Mouse (Mus musculus): ENCODE data around the gene Slc16a5.
"Not testable (repeated sequence)": the region's sequence is repeated elsewhere in the genome, so short reads cannot be mapped to it uniquely, and the experiment has no call there.

DNA sequence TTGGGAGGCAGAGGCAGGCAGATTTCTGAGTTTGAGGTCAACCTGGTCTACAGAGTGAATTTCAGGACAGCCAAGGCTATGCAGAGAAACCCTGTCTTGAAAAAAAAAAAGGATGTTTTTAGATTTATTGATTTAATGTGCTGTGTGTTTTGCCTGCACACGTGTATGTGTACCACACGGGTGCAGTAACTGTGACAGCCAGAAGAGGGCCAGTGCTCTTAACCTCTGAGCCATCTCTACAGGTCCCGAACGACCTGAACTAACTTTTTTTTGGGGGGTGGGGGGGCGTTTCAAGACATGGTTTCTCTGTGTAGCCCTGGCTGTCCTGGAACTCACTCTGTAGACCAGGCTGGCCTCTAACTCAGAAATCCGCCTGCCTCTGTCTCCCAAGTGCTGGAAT lies 7.5 kb upstream of the Slc16a5 start:
- TF ChIP-seq ZKSCAN1 (IDR thresholded peaks at IDR 0.05; ENCODE audit: low read depth, low read length); MYC (IDR thresholded peaks at IDR 0.05; ENCODE audit: low read depth, low read length); GATA1 (IDR thresholded peaks at IDR 0.05; ENCODE audit: low read depth, low read length); USF1 (IDR thresholded peaks at IDR 0.05; ENCODE audit: low read depth, low read length); UBTF (IDR thresholded peaks at IDR 0.05; ENCODE audit: borderline replicate concordance, insufficient read depth, low read depth, low read length); MAX (IDR thresholded peaks at IDR 0.05; ENCODE audit: low read length): not testable (repeated sequence)
